Mouse (Mus musculus) CD4-positive, CD25-positive, alpha-beta regulatory T cell, adult 4 months (primary cell): ENCODE data around the gene Scarf1. TPM values are rescaled to one million over a fixed set of nuclear protein-coding genes. Genes with fewer than 3 reads are reported as not detected.
"Not testable (repeated sequence)": the region's sequence is repeated elsewhere in the genome, so short reads cannot be mapped to it uniquely, and the experiment has no call there.

Experiments used
- ATAC-seq: one replicate; pipeline ENCODE4 v1.8.0; 2017
- polyA plus RNA-seq, 2 experiments: library from polyadenylated mRNA; unstranded; fragments of 100-300 nt; shearing (Covaris generic); gene quantifications; one replicate each; pipeline ENCODE4 v1.2.1; 2017

Gene Scarf1
- polyA plus RNA-seq, 2 experiments from 2014 or later: 0.85 to 0.91 TPM

GRCm38 (mm10) chr11:75538184-75538969 is 25.0 kb downstream of the Scarf1 start:
- ATAC-seq: peak; percentile 11

- peak; percentile 82 for ATAC-seq
Measured at GRCm38 (mm10) chr11:75538970-75539299, 25.6 kb downstream of the Scarf1 start.

- ATAC-seq: no peak
Measured at GRCm38 (mm10) chr11:75540209-75540608, 26.9 kb downstream of the Scarf1 start.

GRCm38 (mm10) chr11:75540710-75541581 is 27.6 kb downstream of the Scarf1 start:
- peak; percentile 32 for ATAC-seq

- ATAC-seq: no peak
Measured at GRCm38 (mm10) chr11:75544713-75545112, 31.4 kb downstream of the Scarf1 start.

GRCm38 (mm10) chr11:75546057-75546456 is 32.7 kb downstream of the Scarf1 start:
- ATAC-seq: no peak

GRCm38 (mm10) chr11:75549658-75550111 is 36.3 kb downstream of the Scarf1 start:
- ATAC-seq: no peak

GRCm38 (mm10) chr11:75550200-75550946 is 37.0 kb downstream of the Scarf1 start:
- no peak for ATAC-seq

- ATAC-seq: no peak
Measured at GRCm38 (mm10) chr11:75551321-75551720, 38.0 kb downstream of the Scarf1 start.

- no peak for ATAC-seq
Measured at GRCm38 (mm10) chr11:75551961-75552441, 38.7 kb downstream of the Scarf1 start.

- no peak for ATAC-seq
Measured at GRCm38 (mm10) chr11:75552906-75553482, 39.7 kb downstream of the Scarf1 start.

GRCm38 (mm10) chr11:75556006-75556405 is 42.7 kb downstream of the Scarf1 start:
- not testable (repeated sequence) for ATAC-seq

GRCm38 (mm10) chr11:75557142-75557541 is 43.8 kb downstream of the Scarf1 start:
- ATAC-seq: no peak

- ATAC-seq: no peak
Measured at GRCm38 (mm10) chr11:75558101-75558500, 44.8 kb downstream of the Scarf1 start.

GRCm38 (mm10) chr11:75559870-75560504 is 46.6 kb downstream of the Scarf1 start:
- no peak for ATAC-seq

GRCm38 (mm10) chr11:75560530-75561409 is 47.4 kb downstream of the Scarf1 start:
- ATAC-seq: peak; percentile 64

- ATAC-seq: no peak
Measured at GRCm38 (mm10) chr11:75561410-75561791, 48.1 kb downstream of the Scarf1 start.

GRCm38 (mm10) chr11:75562840-75563239 is 49.5 kb downstream of the Scarf1 start:
- no peak for ATAC-seq

- no peak for ATAC-seq
Measured at GRCm38 (mm10) chr11:75563851-75564548, 50.7 kb downstream of the Scarf1 start.

GRCm38 (mm10) chr11:75565849-75566248 is 52.5 kb downstream of the Scarf1 start:
- no peak for ATAC-seq
